Mouse (Mus musculus): ENCODE data around the gene Pcyox1. TPM values are rescaled to one million over a fixed set of nuclear protein-coding genes. Genes with fewer than 3 reads are reported as not detected.

The Pcyox1 gene
- total RNA-seq (2023): 10 to 100 TPM in 1 of 2 experiments, 1 to 10 TPM in 1; 10.0 to 10.5 TPM

DNA sequence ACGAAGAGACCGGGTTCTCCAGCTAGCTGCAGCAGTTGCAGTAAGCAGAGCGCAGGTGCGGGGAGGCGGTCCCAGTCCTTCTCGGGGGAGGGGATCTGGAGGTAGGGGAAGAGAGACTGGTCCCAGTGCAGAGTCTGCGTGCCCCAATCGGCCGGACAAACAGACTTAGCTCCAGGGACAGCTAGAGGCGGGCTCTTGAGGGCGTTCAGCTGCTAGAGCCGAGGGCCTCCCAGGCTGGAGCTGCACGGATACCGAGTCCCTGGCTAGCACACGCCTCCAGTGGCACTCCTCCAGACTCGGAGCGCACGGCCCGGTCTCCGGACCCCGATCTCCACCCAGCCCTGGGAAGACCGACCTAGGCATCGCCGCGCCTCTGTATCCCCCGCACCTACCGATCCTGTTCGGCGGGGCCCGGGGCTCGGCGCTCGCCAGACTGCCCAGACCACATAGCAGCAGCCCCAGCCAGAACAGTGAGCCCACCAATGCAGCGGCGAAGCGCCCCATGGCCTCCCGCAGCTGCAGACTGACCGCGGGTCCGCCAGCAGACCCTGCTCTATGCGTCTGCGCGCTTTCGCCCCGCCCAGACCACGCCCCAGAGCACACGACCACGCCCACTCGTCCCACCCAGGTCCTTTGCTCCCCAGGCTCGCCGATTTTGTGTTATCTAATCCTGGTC lies at the start of gene Pcyox1:
TSS of gene Pcyox1 (minus strand) at position 574 of the 676 bp plus-strand sequence.

GRCm38 (mm10) chr6:86438272-86439118 lies 41.5 kb upstream of the Pcyox1 start, which contains the start of gene C87436:
TSS of gene C87436 (plus strand) at chr6:86438374.

GRCm38 (mm10) chr6:86426358-86426757 lies 29.4 kb upstream of the Pcyox1 start, which contains the start of gene Gm44790:
TSS of gene Gm44790 (plus strand) at chr6:86426658.

GRCm38 (mm10) chr6:86404100-86404861 lies 7.3 kb upstream of the Pcyox1 start, which contains the start of gene Tia1:
TSS of gene Tia1 (plus strand) at chr6:86404219.

DNA sequence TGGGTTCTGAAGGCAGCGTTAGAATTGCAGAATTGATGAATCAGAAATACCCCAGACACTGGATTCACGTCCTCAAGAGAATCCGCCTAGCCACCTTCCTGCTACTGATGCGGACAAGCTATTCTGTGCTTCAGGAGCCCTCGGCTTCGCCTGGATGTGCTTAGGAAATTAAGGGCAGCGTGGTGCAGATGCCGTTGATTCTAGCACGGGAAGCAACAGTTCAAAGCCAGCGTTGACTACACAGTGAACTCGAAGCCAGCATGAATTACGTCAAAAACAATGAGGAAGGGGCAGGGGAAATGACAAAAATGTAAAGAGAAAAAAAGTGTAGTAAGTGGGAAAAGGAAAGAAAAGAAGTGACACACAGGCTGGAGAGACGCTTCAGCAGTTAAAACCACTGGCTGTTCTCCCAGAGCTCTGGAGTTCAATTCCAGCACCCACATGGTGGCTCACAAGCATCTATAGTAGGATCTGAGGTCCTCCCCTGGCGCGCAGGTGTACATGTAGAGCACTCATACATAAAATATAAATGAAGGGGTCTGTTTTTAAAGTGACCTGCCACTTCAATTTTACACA lies 26.1 kb downstream of the Pcyox1 start, which contains the start of gene Snrpg:
TSS of gene Snrpg (plus strand) at position 541 of the 576 bp plus-strand sequence.

GRCm38 (mm10) chr6:86365371-86366124 lies 31.4 kb downstream of the Pcyox1 start, which contains the start of gene Fam136a:
TSS of gene Fam136a (plus strand) at chr6:86365646.

Other genes starting within 250 kb of the Pcyox1 start
- not detected for gene Tgfa, start 201.9 kb downstream of the Pcyox1 start, total RNA-seq (2023)
- 10 to 100 TPM; 15.1 to 16.1 TPM for gene Fam136a, start 31.5 kb downstream of the Pcyox1 start, total RNA-seq (2023)
- 100 to 1,000 TPM; 250 to 253 TPM for gene Snrpg, start 25.9 kb downstream of the Pcyox1 start, total RNA-seq (2023)
- 10 to 100 TPM; 75.1 to 88.6 TPM for gene Tia1, start 7.1 kb upstream of the Pcyox1 start, total RNA-seq (2023)
- gene Gm44790, start 29.5 kb upstream of the Pcyox1 start, total RNA-seq (2023): 1 to 10 TPM in 1 of 2 experiments, not detected in 1; 5.3 TPM
- 10 to 100 TPM; 51.9 to 55.8 TPM for gene C87436, start 41.2 kb upstream of the Pcyox1 start, total RNA-seq (2023)
- gene Pcbp1, start 129.2 kb upstream of the Pcyox1 start, total RNA-seq (2023): 100 to 1,000 TPM; 214 to 238 TPM
- not detected for gene Asprv1, start 231.0 kb upstream of the Pcyox1 start, total RNA-seq (2023)

Data from T-cell, adult 66 days (primary cell).